Mouse (Mus musculus): ENCODE data around the gene Midn. TPM values are rescaled to one million over a fixed set of nuclear protein-coding genes. Genes with fewer than 3 reads are reported as not detected.

Gene Midn
- total RNA-seq, 2 experiments from 2014 or later: 132 to 190 TPM

DNA sequence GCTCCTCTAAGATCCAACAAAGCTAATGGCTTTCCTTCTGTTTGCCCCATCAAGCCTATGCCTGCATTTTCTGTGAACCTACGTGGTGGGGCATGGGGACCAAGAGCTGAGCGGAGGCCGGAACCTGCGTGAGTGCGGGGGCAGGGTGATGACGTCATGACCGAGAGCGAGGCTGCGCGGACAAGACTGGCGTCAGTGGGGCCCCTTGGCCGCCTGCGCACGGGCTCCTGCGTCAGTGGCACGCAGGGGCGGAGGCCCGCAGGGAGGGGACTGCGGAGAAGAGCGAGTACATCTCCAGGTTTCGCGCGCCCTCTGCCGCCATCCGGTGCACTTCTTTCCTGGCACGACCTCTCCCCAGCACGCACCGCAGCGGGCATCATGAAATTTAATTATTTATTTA is 6.8 kb upstream of the Midn start:
- peak; percentile 94 to 96 for DNase-seq
- intact Hi-C loops (cut with DNase I): loop anchor here (2.0 to 5.0 kb wide), 3 partner anchors 24 to 284 kb away; partner anchors contain the start of gene Cnn2

DNA sequence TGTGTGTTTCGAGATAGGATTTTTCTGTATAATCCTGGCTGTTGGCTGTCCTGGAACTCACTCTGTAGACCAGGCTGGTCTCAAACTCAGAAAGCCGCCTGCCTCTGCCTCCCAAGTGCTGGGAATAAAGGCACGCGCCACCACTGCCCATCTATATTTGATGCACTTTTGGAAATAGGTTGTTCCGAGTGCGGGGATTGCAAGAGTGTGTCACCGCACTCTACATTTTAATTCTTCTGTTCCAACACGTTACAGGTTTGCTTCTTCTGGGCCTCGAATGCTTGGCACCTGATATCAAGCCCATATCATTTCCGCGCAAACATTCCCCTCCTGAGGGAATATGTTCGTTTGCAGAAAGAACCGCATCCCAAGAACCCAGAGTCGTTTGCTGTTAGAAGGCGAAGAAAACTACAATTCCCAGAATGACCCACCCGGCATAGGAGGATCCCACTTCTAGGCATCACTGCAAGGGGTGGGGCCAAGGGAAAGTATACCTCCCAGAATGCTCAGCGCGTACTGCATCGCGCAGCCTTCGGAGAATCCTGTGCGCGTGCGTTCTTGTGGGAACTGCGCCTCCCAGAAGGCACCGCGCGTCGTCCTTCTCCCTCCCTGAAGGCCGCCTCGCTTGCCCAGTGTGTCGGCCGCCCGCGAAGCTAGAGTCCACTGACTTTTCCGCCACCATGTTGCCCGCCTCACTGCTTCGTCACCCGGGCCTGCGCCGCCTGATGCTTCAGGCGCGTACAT is 6.1 kb upstream of the Midn start:
- DNase-seq: peak; percentile 97 to 98
- intact Hi-C loops (cut with DNase I): loop anchor here (2.0 to 5.0 kb wide), 3 partner anchors 25 to 285 kb away; partner anchors contain the start of gene Cnn2

GRCm38 (mm10) chr10:80142530-80142925 is 5.5 kb upstream of the Midn start:
- DNase-seq: no peak
- intact Hi-C loops (cut with DNase I): loop anchor here (5.0 kb wide), 2 partner anchors 155 to 285 kb away; partner anchors contain the start of gene Cnn2

DNA sequence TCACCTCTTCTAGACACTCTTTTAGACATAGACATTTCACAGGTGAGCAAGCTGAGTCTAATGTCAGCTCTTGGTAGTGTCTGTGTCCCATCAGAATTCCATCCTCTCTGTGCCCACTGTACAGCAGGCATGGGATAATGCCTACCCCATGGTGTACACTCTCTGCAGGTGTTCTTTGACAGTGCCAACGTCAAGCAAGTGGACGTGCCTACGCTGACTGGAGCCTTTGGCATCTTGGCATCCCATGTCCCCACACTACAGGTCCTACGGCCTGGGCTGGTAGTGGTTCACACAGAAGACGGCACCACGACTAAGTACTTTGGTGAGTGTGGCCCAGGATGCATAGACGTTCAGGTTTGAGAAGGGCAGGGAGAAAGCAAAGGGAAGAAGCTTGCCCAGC is 4.4 kb upstream of the Midn start:
- intact Hi-C loops (cut with DNase I): loop anchor here (5.0 kb wide), 2 partner anchors 156 to 286 kb away; partner anchors contain the start of gene Cnn2
- DNase-seq: no peak

- no peak for DNase-seq
- intact Hi-C loops (cut with DNase I): loop anchor here (5.0 kb wide), 2 partner anchors 157 to 287 kb away; partner anchors contain the start of gene Cnn2
Observed at GRCm38 (mm10) chr10:80144159-80144558, 3.9 kb upstream of the Midn start.

DNA sequence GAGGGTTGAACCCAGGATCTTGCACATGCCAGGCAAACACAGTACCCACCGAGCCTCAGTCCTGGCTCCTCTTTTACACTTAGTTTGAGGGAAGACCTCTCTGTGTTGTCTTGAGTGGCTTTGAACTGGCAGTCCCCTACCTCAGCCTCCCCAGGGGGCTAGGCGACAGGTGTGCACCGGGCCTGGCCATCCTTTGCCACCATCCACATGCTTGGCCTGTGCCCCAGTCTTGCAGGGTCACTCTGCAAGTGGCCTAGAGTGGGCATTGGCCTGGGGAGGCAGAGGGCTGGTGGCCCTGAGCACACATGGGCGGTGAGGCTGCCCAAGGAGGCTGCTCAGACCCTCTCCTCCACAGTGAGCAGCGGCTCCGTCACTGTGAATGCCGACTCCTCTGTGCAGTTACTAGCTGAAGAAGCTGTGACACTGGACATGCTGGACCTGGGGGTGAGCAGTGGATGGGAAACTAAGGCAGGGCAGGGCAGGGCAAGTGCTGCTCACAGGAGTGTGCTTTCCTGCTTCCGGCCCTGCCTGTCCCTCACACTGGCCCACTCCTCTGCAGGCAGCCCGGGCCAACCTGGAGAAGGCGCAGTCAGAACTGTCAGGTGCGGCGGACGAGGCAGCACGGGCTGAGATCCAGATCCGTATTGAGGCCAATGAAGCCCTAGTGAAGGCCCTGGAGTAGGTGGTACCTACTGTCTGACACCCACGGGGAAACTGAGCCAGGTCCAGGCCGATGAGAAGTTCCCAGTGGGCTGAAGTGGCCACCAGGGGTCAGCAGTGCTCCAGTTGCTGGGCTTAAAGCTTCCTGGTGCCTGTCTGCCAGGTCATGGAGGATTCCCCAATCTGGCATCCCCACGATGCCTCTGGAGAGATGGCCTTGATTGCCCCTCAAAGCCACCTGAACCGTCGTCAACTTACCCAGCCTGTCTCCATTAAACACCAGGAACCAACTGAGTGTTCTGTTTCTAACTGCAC is 2.9 kb upstream of the Midn start:
- peak; percentile 79 to 88 for DNase-seq
- intact Hi-C loops (cut with DNase I): loop anchor here (1.0 to 5.0 kb wide), 3 partner anchors 20 to 288 kb away; partner anchors contain the start of genes Cirbp and Cnn2

- intact Hi-C loops (cut with DNase I): loop anchor here (1.0 kb wide), 1 partner anchor 19 kb away; the partner anchor contains the start of gene Cirbp
- peak; percentile 77 to 87 for DNase-seq
Observed at GRCm38 (mm10) chr10:80145896-80146295, 2.2 kb upstream of the Midn start.

DNA sequence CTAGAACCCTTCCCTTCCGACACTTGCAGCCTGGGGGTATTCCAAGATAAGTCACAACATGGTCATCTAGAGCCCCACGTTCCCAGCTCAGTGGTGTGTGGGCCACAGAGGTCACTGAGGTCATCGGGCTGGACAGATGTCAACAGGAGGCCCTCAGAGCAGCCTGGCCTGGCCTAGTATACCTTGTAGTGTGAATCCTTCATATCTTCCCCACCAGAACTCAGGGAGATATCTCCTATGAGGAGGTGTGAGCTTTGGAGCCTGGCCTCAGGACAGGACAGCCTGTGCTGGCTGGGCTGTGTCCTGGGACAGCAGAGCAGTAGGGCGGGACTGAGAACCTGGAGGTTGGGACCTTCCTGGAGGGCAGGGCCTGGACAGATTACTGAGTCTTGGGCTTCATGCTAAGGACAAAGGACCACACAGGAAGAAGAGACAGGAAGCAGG is 1.5 kb upstream of the Midn start:
- intact Hi-C loops (cut with DNase I): no loop called here
- DNase-seq: peak; percentile 69 to 80

- DNase-seq: peak in 1 of 2 experiments; percentile 60
- intact Hi-C loops (cut with DNase I): no loop called here
Observed at GRCm38 (mm10) chr10:80147146-80147718, 840 bp upstream of the Midn start.

DNA sequence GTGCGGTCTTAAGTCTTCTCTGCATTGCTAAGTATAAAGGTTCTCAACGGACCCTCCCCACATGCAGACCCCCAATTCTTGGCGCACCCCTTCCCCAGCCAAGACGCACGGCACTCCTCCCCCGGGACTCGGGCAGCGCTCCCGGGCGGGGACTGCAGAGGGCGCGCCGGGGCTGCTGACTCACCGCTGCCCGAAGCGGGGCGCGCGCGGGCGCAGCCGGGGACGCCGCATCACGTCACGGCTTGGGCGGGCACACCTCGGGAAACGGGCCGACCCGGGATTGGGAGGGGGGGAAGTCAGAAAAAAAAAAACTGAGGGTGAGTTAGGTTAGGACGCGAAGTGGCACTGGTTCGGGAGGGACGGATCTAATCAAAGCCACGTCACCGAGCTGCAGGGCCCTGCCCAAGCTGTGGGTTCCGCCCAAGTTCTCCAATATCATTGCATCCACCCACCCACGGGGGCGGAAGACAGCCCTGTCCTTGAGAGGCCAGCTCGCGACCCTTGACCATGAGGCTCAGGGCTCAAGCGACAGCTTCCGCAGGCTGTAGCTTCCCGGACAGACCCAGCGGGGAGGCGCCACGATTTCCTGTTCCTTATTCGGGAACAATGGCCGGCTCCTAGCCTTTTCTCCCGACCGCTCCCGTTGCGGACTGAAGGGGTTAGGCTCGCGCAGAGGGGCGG is 678 bp downstream of the Midn start:
- DNase-seq: peak; percentile 97
- intact Hi-C loops (cut with DNase I): no loop called here

DNA sequence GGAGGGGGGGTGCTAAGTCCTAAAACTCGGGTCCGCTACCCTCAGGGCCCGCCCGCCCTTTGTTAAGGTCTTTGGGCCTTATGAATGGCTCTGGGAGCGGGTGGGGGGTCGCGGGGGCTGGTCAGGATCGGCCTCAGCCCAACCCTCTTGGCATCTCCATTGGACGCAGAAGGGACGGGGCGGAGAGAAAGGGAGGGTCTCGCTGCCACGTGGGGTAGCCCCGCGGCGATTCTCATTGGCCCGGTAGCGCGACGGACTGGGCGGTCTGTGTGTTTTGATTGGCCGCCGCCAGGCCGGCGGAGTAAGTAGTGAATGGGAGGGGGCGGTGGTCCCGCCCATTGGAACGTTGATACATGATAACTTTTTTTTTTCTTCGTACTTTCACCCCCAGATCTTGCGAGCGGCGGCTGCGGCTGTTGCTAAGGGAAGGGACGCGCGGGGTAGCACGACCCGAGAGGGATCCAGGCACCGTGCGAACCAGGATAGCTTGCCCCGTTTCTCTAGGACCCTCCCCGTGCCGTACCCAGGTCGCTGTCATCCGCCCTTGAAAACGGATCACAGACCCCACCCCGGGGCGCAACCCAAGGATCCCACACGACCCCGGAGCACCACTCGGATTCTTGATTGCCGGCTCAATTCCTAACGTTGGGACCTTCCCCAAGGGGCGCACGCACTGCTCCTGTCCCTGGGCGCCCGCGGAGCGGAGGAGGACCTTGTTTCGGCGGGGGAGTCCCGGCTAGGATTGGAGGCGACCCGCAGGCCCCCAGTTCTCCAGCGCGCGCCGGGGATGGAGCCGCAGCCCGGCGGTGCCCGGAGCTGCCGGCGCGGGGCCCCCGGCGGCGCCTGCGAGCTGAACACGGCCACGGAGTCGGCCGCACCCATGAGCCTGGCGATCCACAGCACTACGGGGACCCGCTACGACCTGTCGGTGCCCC is 1.5 kb downstream of the Midn start:
- DNase-seq: peak; percentile 97 to 98
- intact Hi-C loops (cut with DNase I): no loop called here

GRCm38 (mm10) chr10:80150226-80151210 is 2.4 kb downstream of the Midn start:
- intact Hi-C loops (cut with DNase I): no loop called here
- DNase-seq: peak; percentile 69 to 74

- intact Hi-C loops (cut with DNase I): no loop called here
- DNase-seq: peak; percentile 82 to 83
Observed at GRCm38 (mm10) chr10:80151211-80152034, 3.4 kb downstream of the Midn start.

DNA sequence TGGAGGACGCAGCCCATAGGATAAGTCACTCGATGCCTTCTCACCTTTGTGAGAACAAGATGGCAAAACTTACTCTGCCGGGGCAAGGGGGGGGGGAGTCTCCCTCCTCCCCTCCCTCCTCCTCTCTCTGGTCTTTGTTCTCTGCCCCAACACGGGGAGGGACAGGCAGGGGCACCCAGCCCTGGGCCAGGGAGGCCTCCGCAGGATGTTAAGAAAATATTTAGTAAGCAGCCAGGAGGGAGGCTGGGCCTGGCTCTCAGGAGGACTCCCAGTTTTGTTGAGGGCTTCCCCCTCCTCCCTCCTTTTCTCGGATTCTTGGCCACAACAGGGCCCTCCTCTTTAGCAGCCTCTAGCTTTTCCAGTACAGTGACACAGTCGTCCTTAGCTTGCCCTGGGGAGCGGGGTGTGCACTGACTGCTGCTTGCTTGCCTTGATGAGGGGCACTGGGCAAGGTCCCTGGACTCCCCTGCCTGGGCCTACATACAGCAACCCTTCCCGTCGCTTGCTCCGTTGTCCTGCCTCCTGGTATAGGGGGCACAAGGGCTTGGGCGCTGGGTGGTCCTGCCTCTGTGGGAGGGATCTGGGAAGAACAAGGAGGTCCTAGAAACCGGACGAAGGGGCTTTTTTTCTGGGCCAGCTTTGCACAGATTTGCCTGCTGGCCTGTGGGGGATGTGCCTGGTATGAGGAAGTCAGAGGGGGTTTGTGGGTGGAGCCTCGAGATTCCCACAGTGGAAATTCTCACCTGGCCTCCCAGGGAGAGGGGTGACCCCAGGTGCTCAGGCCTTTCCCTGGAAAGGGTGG is 4.2 kb downstream of the Midn start:
- intact Hi-C loops (cut with DNase I): no loop called here
- peak; percentile 76 to 82 for DNase-seq

GRCm38 (mm10) chr10:80152873-80153260 is 4.8 kb downstream of the Midn start:
- peak; percentile 67 to 78 for DNase-seq

GRCm38 (mm10) chr10:80153713-80154112 is 5.6 kb downstream of the Midn start:
- DNase-seq: no peak
- intact Hi-C loops (cut with DNase I): no loop called here

More at GRCm38 (mm10) chr10:80152873-80153260, 4.8 kb downstream of the Midn start:
- intact Hi-C loops (cut with DNase I): no loop called here
